Mouse (Mus musculus) ES-CJ7 (cell line): ENCODE results near the gene Mrpl38.
"Not testable (repeated sequence)": the region's sequence is repeated elsewhere in the genome, so short reads cannot be mapped to it uniquely, and the experiment has no call there.

Source experiments
- DNase-seq: peaks from one replicate; pipeline ENCODE4 v3.0.0; 2011; ENCODE audit warnings: low read depth, low spot score

The Mrpl38 gene

DNA sequence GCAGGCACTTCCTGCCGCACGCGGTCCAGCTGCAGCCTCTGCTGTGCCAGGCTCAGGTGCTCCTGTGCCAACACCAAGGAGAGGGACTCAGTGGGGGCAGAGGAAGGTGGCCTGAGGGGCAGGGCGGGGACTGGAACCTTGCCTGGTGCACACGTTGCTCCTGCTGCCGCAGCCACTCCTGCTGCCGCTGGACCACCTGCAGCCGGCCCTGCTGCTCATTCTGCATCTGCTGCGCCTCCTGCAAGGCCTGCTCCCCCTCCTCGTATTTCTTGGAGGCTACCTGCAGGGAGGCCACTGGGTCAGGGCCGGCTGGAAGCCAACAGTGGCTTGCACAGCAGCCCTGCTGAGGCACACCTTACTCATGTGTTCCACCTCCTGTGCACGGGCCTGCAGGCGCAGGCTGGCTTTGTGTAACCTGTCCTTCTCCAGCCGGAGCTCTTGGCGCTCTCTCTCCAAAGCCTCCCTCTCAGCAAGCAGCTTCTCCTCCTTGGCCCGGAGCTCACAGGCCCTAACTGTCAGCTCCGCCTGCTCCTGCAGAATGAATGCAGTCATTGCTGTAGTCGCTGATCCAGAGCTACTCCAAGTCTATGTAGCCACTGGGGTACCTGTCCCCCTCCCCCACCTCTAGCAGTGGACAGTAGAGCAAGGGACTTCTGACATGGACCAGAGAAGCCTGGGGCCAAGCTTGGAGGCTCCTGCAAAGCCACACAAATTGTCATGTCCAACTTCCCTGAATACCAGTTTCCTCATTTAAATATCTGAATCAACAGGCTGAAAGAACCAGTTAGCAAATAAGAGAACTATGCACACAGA lies 7.0 kb upstream of the Mrpl38 start:
- no peak for DNase-seq

DNA sequence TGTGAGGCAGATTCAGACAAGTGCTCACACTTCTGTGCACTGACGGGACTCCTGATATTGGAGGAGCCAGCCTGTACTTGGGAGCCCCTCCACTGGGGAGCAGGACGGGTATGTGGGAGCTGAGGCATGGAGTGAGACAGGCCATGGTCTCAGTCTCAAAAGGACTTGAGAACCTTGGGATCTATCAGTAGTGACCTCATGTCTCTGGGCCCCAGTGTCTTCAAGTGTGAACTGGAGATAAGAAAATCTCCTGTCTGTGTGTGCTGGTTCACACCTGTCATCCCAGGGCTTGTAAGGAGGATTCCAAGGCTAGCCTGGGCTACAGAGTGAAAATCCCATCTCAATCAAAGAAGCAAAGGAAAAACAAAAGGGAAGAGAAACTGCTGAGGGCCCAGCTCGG lies 4.8 kb upstream of the Mrpl38 start:
- DNase-seq, result no peak

GRCm38 (mm10) chr11:116142211-116142991 lies 3.7 kb upstream of the Mrpl38 start:
- peak; percentile 77 for DNase-seq

GRCm38 (mm10) chr11:116138096-116138467 lies 586 bp downstream of the Mrpl38 start:
- DNase-seq, result no peak

GRCm38 (mm10) chr11:116134171-116134570 lies 4.5 kb downstream of the Mrpl38 start:
- no peak for DNase-seq

DNA sequence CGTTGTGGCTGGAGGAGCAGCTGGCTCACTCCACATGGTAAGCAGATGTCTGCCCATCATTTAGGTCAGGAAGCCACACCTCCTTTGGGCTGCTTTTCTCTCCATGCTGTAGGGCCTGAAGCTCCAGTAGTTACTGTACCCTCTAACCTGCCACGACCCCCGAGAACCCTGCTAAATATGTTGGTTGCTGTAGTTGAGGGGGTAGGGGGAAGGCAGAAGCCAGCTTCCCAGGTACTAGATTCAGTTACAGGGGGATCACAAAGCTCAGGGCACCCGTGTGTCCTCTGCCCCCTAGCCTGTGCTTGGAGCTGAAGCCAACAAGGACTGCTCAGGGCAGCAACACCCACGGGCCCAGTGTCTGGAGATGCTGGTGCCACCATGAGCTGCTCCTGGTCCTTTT lies 5.2 kb downstream of the Mrpl38 start:
- DNase-seq, result no peak

DNA sequence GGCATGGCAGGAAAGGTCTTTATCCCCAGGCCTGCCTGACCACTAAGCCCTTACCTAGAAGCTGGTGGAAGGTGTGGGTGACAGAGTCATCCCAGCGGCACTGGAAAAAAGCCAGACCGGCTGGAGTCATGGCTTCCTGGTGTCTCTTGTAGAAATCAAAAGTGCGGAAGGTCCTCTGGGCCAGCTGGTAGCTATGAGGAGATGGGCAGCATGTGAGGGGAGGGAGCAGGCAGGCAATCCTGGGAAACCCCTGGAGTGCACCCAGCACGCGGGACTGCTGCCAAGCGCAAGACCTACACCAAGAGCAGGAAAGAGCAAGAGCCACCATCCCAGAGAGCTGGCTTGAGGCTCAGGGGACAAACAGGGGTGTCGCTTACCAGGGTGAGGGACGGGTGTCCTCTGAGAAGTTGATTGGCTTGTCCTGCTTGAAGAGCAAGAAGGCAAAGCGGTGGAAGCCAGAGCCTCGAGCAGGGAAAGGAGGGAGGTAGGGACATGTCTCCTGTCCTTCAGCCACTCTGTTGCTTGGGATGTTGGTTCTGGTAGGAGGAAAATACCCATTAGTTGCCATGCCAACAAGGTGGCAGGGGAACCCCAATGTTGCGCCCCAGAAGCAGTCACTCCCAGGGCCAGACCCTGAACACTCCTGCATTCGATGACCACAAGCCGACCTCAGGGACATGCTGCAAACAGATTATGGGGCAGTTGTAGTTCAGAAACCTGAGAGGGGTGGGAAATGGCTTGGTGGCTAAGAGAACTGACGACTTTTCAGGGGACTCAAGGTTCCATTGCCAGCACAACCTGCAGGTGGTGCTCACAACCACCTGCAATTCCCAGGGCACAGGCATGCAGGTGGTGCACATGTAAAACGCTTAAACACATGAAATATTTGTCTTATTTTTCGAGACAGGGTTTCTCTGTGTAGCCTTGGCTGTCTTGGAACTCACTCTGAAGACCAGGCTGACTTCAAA lies 6.0 kb downstream of the Mrpl38 start:
- DNase-seq, result no peak

DNA sequence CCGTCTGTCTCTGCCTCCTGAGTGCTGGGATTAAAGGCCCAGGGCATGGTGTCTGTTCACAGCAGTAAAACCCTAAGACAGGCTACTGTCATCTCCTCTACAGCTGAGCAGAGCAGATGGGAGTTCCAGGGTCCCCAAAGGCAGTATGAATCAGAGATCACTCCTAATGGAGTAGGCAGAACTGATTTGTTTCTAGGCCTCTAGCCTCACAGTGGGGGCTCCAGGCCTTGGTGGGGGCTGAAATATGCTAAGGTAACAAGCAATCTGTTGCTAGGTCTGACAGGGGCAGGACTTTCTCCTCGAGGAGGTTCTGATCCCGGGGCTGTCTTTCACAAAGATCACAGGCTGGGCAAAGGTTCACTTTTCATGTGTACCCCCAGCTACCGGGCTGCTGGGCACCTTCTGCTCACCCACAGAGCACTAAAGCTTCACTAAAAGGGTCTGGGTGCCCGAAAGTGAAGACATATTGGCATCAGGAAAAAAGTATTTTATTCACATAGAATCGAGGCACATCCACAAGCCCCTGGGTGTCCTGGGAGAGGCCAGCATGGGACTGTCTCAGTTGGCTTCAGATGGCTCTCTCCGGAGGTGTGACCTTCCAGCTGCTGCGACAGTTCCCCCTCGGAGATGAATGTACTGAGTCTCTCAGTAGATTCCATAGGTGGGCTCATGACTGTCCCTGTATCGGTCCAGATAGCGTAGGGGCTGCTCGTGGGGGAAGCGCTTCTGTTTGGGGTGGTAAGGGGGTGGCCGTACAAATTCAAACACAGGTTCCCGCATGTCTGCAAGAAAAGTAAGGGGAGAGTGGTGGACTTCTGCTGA lies 7.1 kb downstream of the Mrpl38 start:
- DNase-seq, result no peak

DNA sequence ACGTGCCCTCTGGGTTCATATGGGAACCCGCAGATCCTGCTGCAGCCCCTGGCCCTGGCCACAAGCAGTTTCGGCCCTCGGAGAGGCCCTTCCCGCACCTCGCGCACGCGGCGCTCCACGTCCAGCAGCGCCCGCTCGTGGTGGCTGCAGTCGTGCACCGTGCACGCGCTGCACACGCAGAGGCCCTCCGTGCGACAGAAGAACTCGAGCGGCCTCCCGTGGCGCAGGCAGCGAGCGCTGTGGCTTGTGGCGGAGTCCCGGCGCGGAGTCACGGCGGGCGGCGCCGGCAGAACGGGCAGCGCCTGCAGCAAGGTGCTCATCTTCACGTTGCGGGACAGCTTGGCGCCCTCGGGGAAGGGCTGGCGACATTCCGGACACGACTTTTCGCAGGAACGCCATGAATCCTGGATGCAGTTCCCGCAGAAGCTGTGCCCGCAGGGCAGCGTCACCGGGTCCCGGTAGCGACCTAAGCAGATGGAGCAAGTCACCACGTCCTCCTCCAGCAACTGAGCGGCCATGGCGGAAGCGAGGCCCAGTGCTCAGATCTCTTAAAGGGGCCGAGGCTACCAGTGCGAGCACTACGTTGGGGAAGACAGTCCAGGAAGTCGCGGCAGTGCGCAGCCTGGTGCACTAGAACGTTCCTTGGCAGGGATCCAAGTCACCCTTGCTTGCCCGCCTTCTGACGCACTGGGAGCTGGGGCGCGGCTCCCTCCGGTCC lies 8.0 kb downstream of the Mrpl38 start, which contains the start of gene Trim65:
Gene Trim65, minus strand, starts transcription at position 641 of the 718 bp plus-strand sequence.
- DNase-seq, result peak; percentile 72

GRCm38 (mm10) chr11:116129993-116130487 lies 8.6 kb downstream of the Mrpl38 start:
- no peak for DNase-seq

GRCm38 (mm10) chr11:116129091-116129790 lies 9.4 kb downstream of the Mrpl38 start:
- no peak for DNase-seq

DNA sequence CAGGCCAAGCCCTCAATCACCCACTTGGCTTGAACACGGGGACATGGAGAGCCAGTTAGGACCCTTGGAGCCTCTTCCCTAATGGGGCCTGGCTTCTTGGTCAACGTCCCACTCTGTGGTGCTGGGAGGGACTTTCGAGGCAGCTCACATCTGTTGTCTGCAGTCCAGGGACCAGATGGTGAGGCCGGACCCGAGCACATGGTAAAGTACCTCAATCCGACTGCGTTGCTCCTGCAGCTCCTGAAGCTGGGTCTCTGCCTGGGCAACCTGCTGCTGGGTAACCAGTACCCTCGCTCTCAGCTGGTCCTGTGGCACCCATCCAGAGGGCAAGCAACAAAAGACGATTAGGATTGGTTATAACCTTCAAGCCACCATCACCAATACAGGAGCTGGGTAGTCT lies 10.7 kb downstream of the Mrpl38 start:
- DNase-seq, result no peak

GRCm38 (mm10) chr11:116127156-116127980 lies 11.3 kb downstream of the Mrpl38 start, which contains the start of gene Trim47:
TSS of gene Trim47 (minus strand) at chr11:116127210.
- peak; percentile 87 for DNase-seq

DNA sequence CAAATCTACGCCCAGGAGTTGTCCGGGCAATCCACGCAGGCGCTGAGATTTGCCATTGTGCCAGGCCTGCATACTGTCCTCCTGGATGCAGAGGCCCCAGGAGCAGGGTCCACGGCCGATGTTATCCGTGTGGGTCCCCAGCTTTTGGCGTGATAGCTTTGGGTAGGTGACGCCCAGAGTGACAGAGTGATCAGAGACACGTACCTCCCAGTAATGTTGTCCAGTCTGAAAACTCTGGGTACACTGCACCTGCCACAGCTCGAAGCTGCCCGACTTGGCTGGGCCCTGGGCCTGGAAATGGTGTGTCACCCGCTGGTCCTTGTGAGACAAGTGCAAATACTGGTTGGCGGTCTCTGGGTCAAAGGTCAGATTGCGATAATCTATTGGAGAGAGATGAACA lies 12.4 kb downstream of the Mrpl38 start:
- DNase-seq, result no peak

DNA sequence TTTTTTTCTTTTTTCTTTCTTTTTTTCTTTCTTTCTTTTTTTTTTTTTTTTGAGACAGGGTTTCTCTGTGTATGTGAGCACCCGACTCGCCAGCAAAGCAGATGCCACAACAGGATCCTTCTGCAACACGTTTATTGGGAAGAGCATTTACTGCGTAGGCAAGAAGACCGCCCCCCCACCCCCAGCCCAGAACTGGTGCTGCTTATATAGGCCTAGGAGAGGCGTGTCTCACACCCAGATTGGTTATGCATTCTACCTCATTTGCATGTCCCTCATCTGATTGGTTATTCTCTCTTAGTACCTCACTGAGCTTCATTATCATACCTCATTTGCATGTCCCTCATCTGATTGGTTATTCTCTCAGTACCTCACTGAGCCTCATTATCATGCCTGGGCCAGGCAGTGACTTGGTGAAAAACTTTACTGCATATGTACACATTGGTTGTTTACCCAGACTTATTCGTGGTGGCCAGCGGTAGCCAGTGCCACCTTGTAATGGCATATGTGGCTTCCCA lies 16.9 kb downstream of the Mrpl38 start:
- not testable (repeated sequence) for DNase-seq

DNA sequence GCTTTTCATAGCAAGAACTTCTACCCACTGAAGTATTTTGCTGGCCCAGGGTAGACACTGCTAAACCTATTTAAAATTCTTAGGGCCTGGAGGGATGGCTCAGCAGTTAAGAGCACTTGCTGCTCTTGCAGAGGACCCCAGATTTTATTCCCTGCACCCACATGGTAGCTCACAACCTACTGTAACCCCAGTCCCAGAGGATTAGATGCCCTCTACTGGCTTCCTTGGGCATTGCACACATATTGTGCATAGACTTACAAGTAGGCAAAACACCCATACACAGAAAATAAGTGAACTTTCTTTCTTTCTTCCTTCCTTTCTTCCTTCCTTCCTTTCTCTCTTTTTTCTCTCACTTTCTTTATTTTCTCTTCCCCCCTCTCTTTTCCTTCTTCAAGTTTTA lies 20.8 kb downstream of the Mrpl38 start:
- peak; percentile 79 for DNase-seq

DNA sequence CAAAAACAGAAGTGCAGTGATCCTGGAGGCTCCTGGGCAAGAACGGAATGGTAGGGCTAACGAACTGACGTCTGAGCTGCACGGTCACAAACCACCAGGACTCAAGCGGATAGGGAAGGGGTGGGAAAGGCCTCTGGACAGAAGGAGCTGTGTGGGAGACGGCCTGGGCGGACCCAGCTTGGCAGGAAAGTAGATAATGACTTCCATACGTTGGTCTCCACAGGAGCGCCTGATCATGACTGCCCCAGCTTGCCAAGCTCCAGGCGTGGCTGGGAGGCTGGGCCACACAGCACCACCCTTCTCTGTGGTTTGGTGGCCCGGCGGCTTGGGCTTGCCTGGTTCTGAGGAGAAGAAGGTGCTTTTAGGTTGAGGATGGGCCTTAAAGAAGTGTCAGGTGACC lies 21.4 kb downstream of the Mrpl38 start:
- DNase-seq, result no peak

DNA sequence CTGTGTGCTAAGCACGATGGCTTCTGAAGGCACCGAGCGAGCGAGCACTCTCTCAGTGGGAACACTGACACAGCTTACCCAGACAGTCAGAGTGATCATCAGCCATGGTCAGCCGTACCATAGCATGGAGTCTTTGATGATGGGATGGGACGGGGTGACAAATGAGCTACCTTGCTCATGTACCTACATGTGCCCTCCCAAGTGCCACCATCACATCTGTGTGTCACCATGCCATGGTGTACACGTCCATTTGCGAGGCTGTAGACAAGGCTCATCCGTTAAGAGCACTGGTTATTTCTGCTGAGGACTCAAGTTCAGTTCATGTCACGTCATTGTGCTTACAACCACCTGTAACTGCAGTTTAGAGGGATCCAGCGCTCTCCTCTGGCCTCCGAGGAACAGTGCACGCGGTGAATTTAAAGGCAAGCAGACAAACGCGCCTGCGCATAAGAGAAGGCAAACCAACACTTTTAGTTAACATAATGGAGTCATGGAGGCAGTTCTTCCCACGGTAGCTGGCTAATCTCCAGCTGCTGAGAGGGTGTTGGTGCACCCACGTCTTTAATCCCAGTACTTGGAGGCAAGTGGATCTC lies 27.0 kb downstream of the Mrpl38 start:
- DNase-seq, result no peak
